Mouse (Mus musculus) intestine, postnatal 0 days (tissue): ENCODE measurements at regions not wholly inside any gene's neighbourhood (a gene's known extent, or its start where the extent isn't known, plus 50 kb on each side); places are given as distances from the start of the nearest gene placed in this dataset.

Source experiments
- ATAC-seq: fragments of 200-750 bp; cut with Nextera tagmentation; 2 replicates; pipeline ENCODE4 v1.8.0; 2017; ENCODE audit warnings: mild to moderate bottlenecking, moderate TSS enrichment, moderate library complexity
- H3K27ac ChIP-seq: fragments of 300-500 bp; sonication (generic); 2 replicates; pipeline ENCODE4 v1.5.1; 2014; ENCODE audit warnings: mild to moderate bottlenecking, low read depth, low read length, moderate library complexity
- H3K27me3 ChIP-seq: fragments of 300-500 bp; sonication (generic); replicated peaks from 2 replicates; pipeline ENCODE4 v1.6.1; 2014; ENCODE audit warnings: low read length, mixed read lengths; ENCODE audit not compliant: control insufficient read depth, insufficient read depth
- H3K36me3 ChIP-seq: fragments of 300-500 bp; sonication (generic); 2 replicates; pipeline ENCODE4 v1.6.1; 2014; ENCODE audit warnings: mild to moderate bottlenecking, moderate library complexity; ENCODE audit not compliant: control insufficient read depth, insufficient read depth
- H3K4me1 ChIP-seq: fragments of 300-500 bp; sonication (generic); replicated peaks from 2 replicates; pipeline ENCODE4 v1.6.1; 2014; ENCODE audit warnings: antibody characterized with exemption, low read length, mixed read lengths; ENCODE audit not compliant: control insufficient read depth, insufficient read depth
- H3K4me2 ChIP-seq: fragments of 300-500 bp; sonication (generic); replicated peaks from 2 replicates; pipeline ENCODE4 v1.6.1; 2014; ENCODE audit warnings: low read depth, mild to moderate bottlenecking, moderate library complexity
- H3K4me3 ChIP-seq: fragments of 300-500 bp; sonication (generic); 2 replicates; pipeline ENCODE4 v1.5.1; 2014; ENCODE audit warnings: low read depth, low read length
- H3K9ac ChIP-seq: fragments of 300-500 bp; sonication (generic); 2 replicates; pipeline ENCODE4 v1.6.1; 2014; ENCODE audit warnings: mild to moderate bottlenecking, low read depth, low read length
- H3K9me3 ChIP-seq: fragments of 300-500 bp; sonication (generic); 2 replicates; pipeline ENCODE4 v1.6.1; 2016; ENCODE audit warnings: mixed run types; ENCODE audit not compliant: control insufficient read depth
- CTCF ChIP-seq: sonication (generic); IDR thresholded peaks from 2 replicates; pipeline ENCODE4 v1.5.1; 2016; ENCODE audit warnings: low read depth, mild to moderate bottlenecking, control low read depth, antibody characterized with exemption, moderate library complexity
- WGBS: fragments of 180-500 bp; shearing (Covaris S2); extraction: QIAGEN DNeasy Blood & Tissue Kit; methylation state at CpG from one replicate; pipeline ENCODE4 v1.1.7; 2014; 5-methylcytosine and 5-hydroxymethylcytosine counted together

- H3K36me3 ChIP-seq, result no peaks in the 10 kb centered on the region
- no peak overlapping the region for H3K9ac ChIP-seq
- TF ChIP-seq CTCF, result no peak
- no peak overlapping the region for H3K27ac ChIP-seq
- no peak overlapping the region for H3K4me3 ChIP-seq
- H3K9me3 ChIP-seq, result no peaks in the 10 kb centered on the region
- no peak for ATAC-seq
- H3K27me3 ChIP-seq, result no peaks in the 10 kb centered on the region
- no peak overlapping the region for H3K4me2 ChIP-seq
- H3K4me1 ChIP-seq, result no peaks in the 10 kb centered on the region
- 51% methylated on average over 4 of the region's 4 CpGs for WGBS
Measured at GRCm38 (mm10) chr17:59792780-59793179, 779.6 kb upstream of the Nudt12 start.

GRCm38 (mm10) chr17:59774075-59774474 lies 760.9 kb upstream of the Nudt12 start:
- no peak for ATAC-seq

GRCm38 (mm10) chr17:59766580-59766979 lies 753.4 kb upstream of the Nudt12 start:
- no peak overlapping the region for H3K4me3 ChIP-seq
- TF ChIP-seq CTCF, result no peak
- WGBS, result 85% methylated on average over 7 of the region's 7 CpGs
- H3K4me2 ChIP-seq, result no peak overlapping the region
- ATAC-seq, result no peak
- no peaks in the 10 kb centered on the region for H3K4me1 ChIP-seq
- no peaks in the 10 kb centered on the region for H3K9me3 ChIP-seq
- no peak overlapping the region for H3K9ac ChIP-seq
- no peaks in the 10 kb centered on the region for H3K27me3 ChIP-seq
- H3K27ac ChIP-seq, result no peak overlapping the region
- H3K36me3 ChIP-seq, result no peaks in the 10 kb centered on the region

More at GRCm38 (mm10) chr17:59774075-59774474, 760.9 kb upstream of the Nudt12 start:
- Histone ChIP-seq H3K4me1 (no peaks in the 10 kb centered on the region), H3K36me3 (no peaks in the 10 kb centered on the region), H3K27ac (no peak overlapping the region), H3K4me3 (no peak overlapping the region), H3K27me3 (no peaks in the 10 kb centered on the region), H3K9ac (no peak overlapping the region), H3K4me2 (no peak overlapping the region), H3K9me3 (no peaks in the 10 kb centered on the region)
- WGBS, result 66% methylated on average over 3 of the region's 3 CpGs
- no peak for TF ChIP-seq CTCF

GRCm38 (mm10) chr17:59764486-59764885 lies 751.3 kb upstream of the Nudt12 start:
- H3K9me3 ChIP-seq, result no peaks in the 10 kb centered on the region
- no peak overlapping the region for H3K9ac ChIP-seq
- 0 out of 2 replicates have a peak, but pooled peaks have one; percentile 17 for TF ChIP-seq CTCF
- no peaks in the 10 kb centered on the region for H3K4me1 ChIP-seq
- no peaks in the 10 kb centered on the region for H3K27me3 ChIP-seq
- no peak overlapping the region for H3K27ac ChIP-seq
- H3K36me3 ChIP-seq, result no peaks in the 10 kb centered on the region
- H3K4me3 ChIP-seq, result no peak overlapping the region
- 78% methylated on average over 2 of the region's 2 CpGs for WGBS
- no peak for ATAC-seq
- no peak overlapping the region for H3K4me2 ChIP-seq

GRCm38 (mm10) chr17:59762068-59762467 lies 748.9 kb upstream of the Nudt12 start:
- no peaks in the 10 kb centered on the region for H3K27me3 ChIP-seq
- H3K9ac ChIP-seq, result no peak overlapping the region
- no peak overlapping the region for H3K27ac ChIP-seq
- ATAC-seq, result no peak
- H3K9me3 ChIP-seq, result no peaks in the 10 kb centered on the region
- no peak overlapping the region for H3K4me2 ChIP-seq
- no peaks in the 10 kb centered on the region for H3K4me1 ChIP-seq
- 28% methylated on average over 4 of the region's 4 CpGs for WGBS
- H3K36me3 ChIP-seq, result no peaks in the 10 kb centered on the region
- no peak for TF ChIP-seq CTCF
- H3K4me3 ChIP-seq, result no peak overlapping the region

- Histone ChIP-seq H3K27ac (no peak overlapping the region), H3K27me3 (no peaks in the 10 kb centered on the region), H3K36me3 (no peaks in the 10 kb centered on the region), H3K9me3 (no peaks in the 10 kb centered on the region), H3K4me3 (no peak overlapping the region), H3K9ac (no peak overlapping the region), H3K4me1 (no peaks in the 10 kb centered on the region), H3K4me2 (no peak overlapping the region)
- TF ChIP-seq CTCF, result no peak
- WGBS, result 77% methylated on average over 5 of the region's 5 CpGs
- no peak for ATAC-seq
Measured at GRCm38 (mm10) chr17:59760889-59761288, 747.7 kb upstream of the Nudt12 start.

- 71% methylated on average over 1 of the region's 1 CpGs for WGBS
- Histone ChIP-seq H3K27me3 (no peaks in the 10 kb centered on the region), H3K27ac (no peak overlapping the region), H3K4me3 (no peak overlapping the region), H3K36me3 (no peaks in the 10 kb centered on the region), H3K4me2 (no peak overlapping the region), H3K9ac (no peak overlapping the region), H3K4me1 (no peaks in the 10 kb centered on the region), H3K9me3 (no peaks in the 10 kb centered on the region)
- TF ChIP-seq CTCF, result no peak
- no peak for ATAC-seq
Measured at GRCm38 (mm10) chr17:59746106-59746505, 732.9 kb upstream of the Nudt12 start.
